Mouse (Mus musculus) lung, embryonic 15.5 days (tissue): Measurements from ENCODE around the gene Fam49a. TPM values are rescaled to one million over a fixed set of nuclear protein-coding genes. Genes with fewer than 3 reads are reported as not detected.
"Not testable (repeated sequence)": the region's sequence is repeated elsewhere in the genome, so short reads cannot be mapped to it uniquely, and the experiment has no call there.

Experiments
- ATAC-seq: fragments of 200-750 bp; cut with Nextera tagmentation; 2 replicates; pipeline ENCODE4 v1.8.0; 2017; ENCODE audit warnings: moderate number of reproducible peaks, borderline replicate concordance; ENCODE audit not compliant: low FRiP score, low TSS enrichment; ENCODE audit errors: extremely low read depth
- H3K27ac ChIP-seq: fragments of 300-500 bp; sonication (generic); 2 replicates; pipeline ENCODE4 v1.5.1; 2015; ENCODE audit warnings: moderate library complexity, mild to moderate bottlenecking, inconsistent platforms
- H3K27me3 ChIP-seq: fragments of 300-500 bp; sonication (generic); 2 replicates; pipeline ENCODE4 v1.6.1; 2015; ENCODE audit warnings: inconsistent platforms
- H3K36me3 ChIP-seq: fragments of 300-500 bp; sonication (generic); 2 replicates; pipeline ENCODE4 v1.6.1; 2015; ENCODE audit warnings: inconsistent platforms
- H3K4me1 ChIP-seq: fragments of 300-500 bp; sonication (generic); 2 replicates; pipeline ENCODE4 v1.6.1; 2015; ENCODE audit warnings: inconsistent platforms
- H3K4me2 ChIP-seq: fragments of 300-500 bp; sonication (generic); 2 replicates; pipeline ENCODE4 v1.6.1; 2015; ENCODE audit warnings: inconsistent platforms, mild to moderate bottlenecking, moderate library complexity
- H3K4me3 ChIP-seq: fragments of 300-500 bp; sonication (generic); 2 replicates; pipeline ENCODE4 v1.5.1; 2015; ENCODE audit warnings: mild to moderate bottlenecking, inconsistent platforms
- H3K9ac ChIP-seq: fragments of 300-500 bp; sonication (generic); 2 replicates; pipeline ENCODE4 v1.6.1; 2015; ENCODE audit warnings: inconsistent platforms
- H3K9me3 ChIP-seq: fragments of 300-500 bp; sonication (generic); 2 replicates; pipeline ENCODE4 v1.6.1; 2016; ENCODE audit warnings: inconsistent platforms
- WGBS: fragments of 180-500 bp; shearing (Covaris S2); methylation state at CpG from one replicate; pipeline ENCODE4 v1.1.7; 2015; 5-methylcytosine and 5-hydroxymethylcytosine counted together
- polyA plus RNA-seq: library from polyadenylated mRNA; unstranded; fragments of >200 nt; fragmentation: Nextera tagmentation; extraction: Ambion mirVana; gene quantifications from 2 replicates; pipeline ENCODE4 v1.2.1, GENCODE M21; 2015

Fam49a gene
- polyA plus RNA-seq, 1 experiment from 2014 or later, result 14.4 TPM

- no peak overlapping the region for H3K4me3 ChIP-seq
- no peaks in the 10 kb centered on the region for H3K9me3 ChIP-seq
- H3K27ac ChIP-seq, result no peak overlapping the region
- no peak for ATAC-seq
- no peaks in the 10 kb centered on the region for H3K4me1 ChIP-seq
- no peak overlapping the region for H3K4me2 ChIP-seq
- H3K27me3 ChIP-seq, result no peaks in the 10 kb centered on the region
- WGBS, result 51% methylated on average over 3 of the region's 3 CpGs
- no peak overlapping the region for H3K9ac ChIP-seq
- H3K36me3 ChIP-seq, result no peaks in the 10 kb centered on the region
Observed at GRCm38 (mm10) chr12:12239502-12239901, 22.4 kb upstream of the Fam49a start.

DNA sequence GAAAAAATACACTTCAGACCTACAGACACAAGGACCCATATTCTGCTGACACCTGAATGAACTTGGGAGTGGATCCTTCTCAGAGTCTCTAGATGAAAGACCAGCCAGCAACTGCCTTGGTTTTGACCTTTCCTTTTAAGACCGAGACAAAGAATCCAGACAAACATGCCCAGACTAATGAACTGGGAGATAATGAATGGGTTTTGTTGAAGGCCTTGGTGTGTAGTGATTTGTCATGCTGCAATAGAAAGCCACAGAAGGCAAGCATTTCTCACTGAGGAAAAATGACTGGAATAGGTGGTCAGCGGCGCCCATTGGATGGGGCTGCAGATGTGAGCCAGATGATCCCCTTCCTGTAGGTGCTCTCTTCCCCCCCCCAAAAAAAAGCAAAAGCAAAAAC is 18.8 kb upstream of the Fam49a start:
- H3K27me3 ChIP-seq, result no peaks in the 10 kb centered on the region
- H3K27ac ChIP-seq, result no peak overlapping the region
- WGBS, result 64% methylated on average over 3 of the region's 3 CpGs
- no peak overlapping the region for H3K4me3 ChIP-seq
- H3K9me3 ChIP-seq, result no peaks in the 10 kb centered on the region
- H3K4me1 ChIP-seq, result no peaks in the 10 kb centered on the region
- no peak overlapping the region for H3K4me2 ChIP-seq
- no peak overlapping the region for H3K9ac ChIP-seq
- H3K36me3 ChIP-seq, result no peaks in the 10 kb centered on the region
- ATAC-seq, result no peak

- not testable (repeated sequence) for ATAC-seq, H3K27me3 ChIP-seq, H3K4me1 ChIP-seq, H3K4me2 ChIP-seq, H3K4me3 ChIP-seq, H3K36me3 ChIP-seq, H3K9ac ChIP-seq, H3K9me3 ChIP-seq, H3K27ac ChIP-seq
- 78% methylated on average over 4 of the region's 4 CpGs for WGBS
Observed at GRCm38 (mm10) chr12:12247023-12247422, 14.9 kb upstream of the Fam49a start.

DNA sequence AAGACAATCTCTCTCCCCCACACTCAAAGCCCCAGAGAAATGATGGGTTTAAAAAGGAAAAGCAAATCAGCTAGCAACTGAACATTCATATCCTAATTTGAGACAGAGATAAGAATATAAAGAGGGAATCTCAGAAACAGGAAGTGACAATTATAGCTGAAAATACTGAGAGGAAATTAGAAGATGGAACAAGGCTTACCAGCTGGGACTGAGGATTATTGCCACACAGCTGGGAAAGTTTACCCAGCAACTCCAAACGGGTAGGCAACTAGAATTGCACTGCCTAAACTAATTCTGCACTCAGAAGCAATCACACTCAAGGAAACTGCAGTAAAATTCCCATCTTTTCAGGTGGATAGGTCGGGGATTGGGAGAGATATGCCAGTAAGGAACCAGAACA is 12.4 kb upstream of the Fam49a start:
- no peaks in the 10 kb centered on the region for H3K9me3 ChIP-seq
- H3K27me3 ChIP-seq, result no peaks in the 10 kb centered on the region
- H3K4me1 ChIP-seq, result no peaks in the 10 kb centered on the region
- H3K27ac ChIP-seq, result no peak overlapping the region
- no peaks in the 10 kb centered on the region for H3K36me3 ChIP-seq
- H3K4me2 ChIP-seq, result no peak overlapping the region
- ATAC-seq, result no peak
- H3K4me3 ChIP-seq, result no peak overlapping the region
- no peak overlapping the region for H3K9ac ChIP-seq
- WGBS, result 43% methylated on average over 2 of the region's 2 CpGs

DNA sequence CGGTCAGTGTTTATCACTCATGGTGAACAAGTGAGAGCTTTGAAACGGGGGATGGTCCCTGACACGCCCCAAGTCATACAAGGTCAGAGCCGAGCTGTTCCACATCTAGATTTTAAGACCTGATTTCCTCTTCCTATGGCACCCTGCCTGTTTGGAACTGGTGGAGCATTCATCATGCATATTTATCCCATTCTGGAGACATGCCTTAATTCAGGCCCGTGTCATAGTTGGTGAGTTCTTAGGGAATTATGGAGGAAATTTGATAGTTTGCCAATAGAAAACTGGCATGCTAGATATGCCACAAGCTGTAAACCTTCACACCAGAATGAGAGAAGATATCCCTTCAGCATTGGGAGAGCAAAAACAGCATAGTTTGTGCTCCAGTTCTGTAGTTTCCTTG is 8.4 kb upstream of the Fam49a start:
- Histone ChIP-seq H3K9ac (no peak overlapping the region), H3K4me1 (no peaks in the 10 kb centered on the region), H3K4me2 (no peak overlapping the region), H3K27me3 (no peaks in the 10 kb centered on the region), H3K9me3 (no peaks in the 10 kb centered on the region), H3K27ac (no peak overlapping the region), H3K4me3 (no peak overlapping the region), H3K36me3 (no peaks in the 10 kb centered on the region)
- no peak for ATAC-seq
- 22% methylated on average over 5 of the region's 5 CpGs for WGBS

DNA sequence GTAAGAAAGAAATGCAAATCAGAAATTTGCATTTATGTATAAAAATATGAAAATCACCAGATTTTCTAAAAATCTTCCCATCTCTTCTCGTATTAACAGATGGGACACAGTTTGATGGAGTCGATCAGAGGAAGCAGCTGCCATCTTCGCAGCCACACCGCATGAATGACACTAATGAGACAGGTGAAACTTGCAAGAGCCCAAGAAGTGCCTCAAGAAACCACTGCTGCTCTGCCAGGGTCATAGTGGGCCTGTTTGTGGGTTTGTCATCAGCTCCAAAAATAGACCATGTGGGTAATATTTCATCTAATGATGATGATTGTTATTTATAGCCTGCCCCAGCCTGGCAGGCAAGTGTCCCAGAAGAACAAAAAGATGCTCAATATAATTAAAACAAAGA is 7.8 kb upstream of the Fam49a start:
- H3K9ac ChIP-seq, result no peak overlapping the region
- H3K9me3 ChIP-seq, result no peaks in the 10 kb centered on the region
- no peaks in the 10 kb centered on the region for H3K4me1 ChIP-seq
- ATAC-seq, result no peak
- WGBS, result 66% methylated on average over 4 of the region's 4 CpGs
- H3K36me3 ChIP-seq, result no peaks in the 10 kb centered on the region
- no peak overlapping the region for H3K4me2 ChIP-seq
- no peaks in the 10 kb centered on the region for H3K27me3 ChIP-seq
- H3K4me3 ChIP-seq, result no peak overlapping the region
- H3K27ac ChIP-seq, result no peak overlapping the region

- H3K4me1 ChIP-seq, result peaks cover 30% of the 10 kb centered on the region
- H3K9ac ChIP-seq, result no peak overlapping the region
- peak overlapping the region; percentile 86 for H3K4me2 ChIP-seq
- no peak overlapping the region; the same call in 1 of the 2 replicates for H3K27ac ChIP-seq
- H3K9me3 ChIP-seq, result no peaks in the 10 kb centered on the region
- H3K36me3 ChIP-seq, result no peaks in the 10 kb centered on the region
- WGBS, result 59% methylated on average over 9 of the region's 9 CpGs
- ATAC-seq, result peak; percentile 13; the same call in 1 of the 2 replicates
- no peaks in the 10 kb centered on the region for H3K27me3 ChIP-seq
- H3K4me3 ChIP-seq, result peak overlapping the region; percentile 64
Observed at GRCm38 (mm10) chr12:12260979-12261960, 669 bp upstream of the Fam49a start.

GRCm38 (mm10) chr12:12263371-12263791 is 1.4 kb downstream of the Fam49a start:
- Histone ChIP-seq H3K4me1 (peaks cover 30% of the 10 kb centered on the region), H3K27ac (no peak overlapping the region), H3K36me3 (no peaks in the 10 kb centered on the region), H3K27me3 (no peaks in the 10 kb centered on the region), H3K4me3 (peak overlapping the region; percentile 64), H3K9me3 (no peaks in the 10 kb centered on the region), H3K4me2 (peak overlapping the region; percentile 86), H3K9ac (peak overlapping the region; percentile 79; the same call in 1 of the 2 replicates)
- peak; percentile 48; the same call in 1 of the 2 replicates for ATAC-seq
- 9% methylated on average over 1 of the region's 1 CpGs for WGBS

GRCm38 (mm10) chr12:12264151-12264550 is 2.2 kb downstream of the Fam49a start:
- H3K4me1 ChIP-seq, result peaks cover 30% of the 10 kb centered on the region
- 53% methylated on average over 5 of the region's 5 CpGs for WGBS
- H3K4me2 ChIP-seq, result peak overlapping the region; percentile 86
- H3K36me3 ChIP-seq, result no peaks in the 10 kb centered on the region
- H3K9ac ChIP-seq, result no peak overlapping the region
- no peak overlapping the region for H3K4me3 ChIP-seq
- H3K27me3 ChIP-seq, result no peaks in the 10 kb centered on the region
- no peak overlapping the region for H3K27ac ChIP-seq
- ATAC-seq, result no peak
- H3K9me3 ChIP-seq, result no peaks in the 10 kb centered on the region

DNA sequence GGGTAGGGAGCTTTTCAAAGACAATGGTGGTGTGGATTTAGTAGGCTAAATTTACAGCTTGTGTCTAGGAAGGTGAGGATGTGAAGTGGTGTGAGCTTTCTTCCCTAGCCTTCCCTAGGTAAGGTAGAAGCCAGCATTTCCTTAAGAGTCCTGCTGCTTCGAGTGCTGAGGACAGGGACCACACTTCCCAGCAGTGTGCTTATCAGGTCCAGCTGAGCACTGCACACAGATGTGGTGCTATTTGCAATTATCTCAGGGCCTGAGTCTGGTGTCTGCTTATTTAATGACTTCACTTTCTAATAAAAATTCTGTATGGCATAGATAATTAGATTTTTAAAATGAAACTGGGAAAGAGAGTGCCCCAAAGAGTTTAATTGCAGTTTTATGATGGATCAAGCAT is 4.6 kb downstream of the Fam49a start:
- WGBS, result 33% methylated on average over 1 of the region's 1 CpGs

DNA sequence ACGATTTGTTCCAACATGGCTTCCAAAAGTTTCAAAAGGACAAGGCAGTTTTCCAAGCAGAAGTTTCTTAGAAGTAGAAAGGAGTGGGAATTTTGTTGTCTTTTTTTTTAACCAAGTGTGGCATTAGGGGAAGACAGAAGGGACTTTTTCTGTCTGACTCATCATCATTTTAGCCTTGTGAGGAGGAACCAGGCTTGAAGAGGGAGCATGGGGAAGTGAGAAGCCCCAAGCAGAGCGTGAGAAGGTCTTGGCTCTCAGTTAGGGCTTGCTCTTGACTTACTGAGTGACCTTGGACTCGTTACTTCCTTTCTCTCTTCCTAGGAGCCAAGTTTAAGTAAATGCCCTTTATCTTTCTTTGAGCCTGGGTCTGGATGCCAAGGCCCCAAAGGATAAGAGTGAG is 8.6 kb downstream of the Fam49a start:
- WGBS, result 72% methylated on average over 3 of the region's 3 CpGs
- Histone ChIP-seq H3K9me3 (no peaks in the 10 kb centered on the region), H3K9ac (no peak overlapping the region), H3K27ac (no peak overlapping the region), H3K4me2 (no peak overlapping the region), H3K36me3 (no peaks in the 10 kb centered on the region), H3K27me3 (no peaks in the 10 kb centered on the region), H3K4me3 (no peak overlapping the region), H3K4me1 (peaks cover 1% of the 10 kb centered on the region; the same call in 1 of the 2 replicates)
- ATAC-seq, result no peak

More for the DNA sequence above, 4.6 kb downstream of the Fam49a start:
- Histone ChIP-seq H3K27ac (no peak overlapping the region), H3K9ac (no peak overlapping the region), H3K4me1 (peaks cover 28% of the 10 kb centered on the region), H3K36me3 (no peaks in the 10 kb centered on the region), H3K27me3 (no peaks in the 10 kb centered on the region), H3K4me2 (no peak overlapping the region), H3K4me3 (no peak overlapping the region), H3K9me3 (no peaks in the 10 kb centered on the region)
- ATAC-seq, result no peak

DNA sequence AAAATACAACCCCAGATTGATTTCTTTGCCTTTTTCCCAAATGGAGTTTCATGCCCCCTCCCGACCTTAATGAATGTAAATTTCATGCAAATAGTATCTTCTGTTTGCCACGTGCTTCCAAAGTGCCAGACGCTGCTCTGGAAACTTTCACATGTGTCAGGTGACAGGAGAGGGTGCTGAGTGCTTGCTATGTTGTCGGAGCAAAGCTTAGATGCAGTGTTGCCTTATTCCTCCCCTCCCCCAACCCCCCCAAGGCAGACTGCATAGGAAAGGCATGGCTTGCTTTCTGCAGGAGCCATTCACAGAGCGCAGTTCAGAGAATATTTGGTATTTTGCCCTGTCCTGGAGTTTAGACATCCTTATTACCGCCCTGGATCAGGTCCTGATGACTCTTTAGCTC is 12.2 kb downstream of the Fam49a start:
- H3K9me3 ChIP-seq, result no peaks in the 10 kb centered on the region
- H3K27ac ChIP-seq, result no peak overlapping the region
- no peak for ATAC-seq
- H3K4me1 ChIP-seq, result no peaks in the 10 kb centered on the region
- H3K4me3 ChIP-seq, result no peak overlapping the region
- H3K9ac ChIP-seq, result no peak overlapping the region
- H3K36me3 ChIP-seq, result no peaks in the 10 kb centered on the region
- 28% methylated on average over 6 of the region's 6 CpGs for WGBS
- no peak overlapping the region for H3K4me2 ChIP-seq
- no peaks in the 10 kb centered on the region for H3K27me3 ChIP-seq
